10 mouse cellular contexts compared by ENCODE assay signal in the genomic region with DNA sequence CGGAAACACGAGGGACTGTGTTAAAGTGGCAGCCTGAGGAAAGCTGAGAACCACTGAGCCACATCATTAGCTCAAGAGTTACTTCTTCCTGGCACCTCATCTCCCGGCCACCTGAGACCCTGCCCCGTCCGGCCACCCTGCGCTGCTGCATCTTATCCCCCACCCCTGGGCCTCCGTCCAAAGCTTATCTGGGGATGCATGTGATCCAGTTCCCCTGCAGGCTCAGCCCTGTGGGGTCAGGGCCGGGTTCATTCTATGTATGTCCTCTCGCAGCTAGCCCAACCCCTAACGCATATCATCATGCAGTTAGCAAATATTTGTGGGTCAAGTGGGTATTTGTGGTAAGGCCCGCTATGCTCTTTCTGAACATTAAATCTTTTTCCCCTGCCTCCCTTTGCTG. TPM values are rescaled to one million over a fixed set of nuclear protein-coding genes. Genes with fewer than 3 reads are reported as not detected.
DNase-seq lines count a peak whose midpoint lies in the region; ATAC-seq and TF ChIP-seq lines count a peak whose summit lies in the region.
"Had no signal": no experiment of that assay in that cellular context is flagged by ENCODE, and none has a peak within 500 bp of the region (broad histone marks: within the 10 kb centered on the region; RNA-seq: fewer than 3 reads in every experiment).

No protein-coding gene starts in this region.

- TF ChIP-seq EP300 in liver, postnatal 0 days (IDR thresholded peaks at IDR 0.05; ENCODE audit: low read depth), result no peak

- H3K27me3 ChIP-seq in kidney, embryonic 16.5 days (ENCODE audit: insufficient read depth, low read length), result no peaks in the 10 kb centered on the region
- H3K27me3 ChIP-seq in embryonic facial prominence, embryonic 14.5 days (replicated peaks; ENCODE audit: control insufficient read depth, insufficient read depth, low read length), result no peaks in the 10 kb centered on the region
- H3K27me3 ChIP-seq in heart, embryonic 14.5 days (ENCODE audit: control insufficient read depth, insufficient read depth, low read length), result no peaks in the 10 kb centered on the region
- no peaks in the 10 kb centered on the region for H3K27me3 ChIP-seq in liver, postnatal 0 days (ENCODE audit: insufficient read depth, low read length)

- peak overlapping the region; percentile 77 for H3K27ac ChIP-seq in kidney, embryonic 16.5 days (ENCODE audit: low read length)
- H3K27ac ChIP-seq in embryonic facial prominence, embryonic 14.5 days (replicated peaks; ENCODE audit: low read depth, low read length), result 0 out of 2 replicates have a peak overlapping the region, but pooled peaks have one; percentile 48
- peak overlapping the region; percentile 88 to 95 for H3K27ac ChIP-seq in heart, embryonic 14.5 days (replicated peaks in 1 of 2; ENCODE audit: control insufficient read depth in 1 of 2, insufficient read depth in 1 of 2, low read depth in 2 of 2, low read length in 2 of 2)
- H3K27ac ChIP-seq in liver, postnatal 0 days (ENCODE audit: low read depth), result peak overlapping the region; percentile 77

- no peak overlapping the region for H3K9ac ChIP-seq in kidney, embryonic 16.5 days (replicated peaks; ENCODE audit: low read length)
- H3K9ac ChIP-seq in embryonic facial prominence, embryonic 14.5 days (ENCODE audit: low read depth, low read length), result 0 out of 2 replicates have a peak overlapping the region, but pooled peaks have one; percentile 45
- peak overlapping the region; percentile 59 for H3K9ac ChIP-seq in heart, embryonic 14.5 days (ENCODE audit: low read length)
- H3K9ac ChIP-seq in liver, postnatal 0 days (replicated peaks), result 0 out of 2 replicates have a peak overlapping the region, but pooled peaks have one; percentile 28

- no peaks in the 10 kb centered on the region for H3K9me3 ChIP-seq in kidney, embryonic 16.5 days (ENCODE audit: low read length)
- H3K9me3 ChIP-seq in embryonic facial prominence, embryonic 14.5 days (ENCODE audit: control insufficient read depth, low read length), result no peaks in the 10 kb centered on the region
- H3K9me3 ChIP-seq in heart, embryonic 14.5 days (ENCODE audit: control insufficient read depth, low read length), result no peaks in the 10 kb centered on the region
- H3K9me3 ChIP-seq in liver, postnatal 0 days (ENCODE audit: low read length), result no peaks in the 10 kb centered on the region

- peak overlapping the region; percentile 35 for H3K4me2 ChIP-seq in kidney, embryonic 16.5 days (replicated peaks; ENCODE audit: low read depth, low read length)
- no peak overlapping the region for H3K4me2 ChIP-seq in embryonic facial prominence, embryonic 14.5 days (ENCODE audit: low read depth, low read length)
- H3K4me2 ChIP-seq in heart, embryonic 14.5 days (ENCODE audit: low read length), result peak overlapping the region; percentile 56
- peak overlapping the region; percentile 49 for H3K4me2 ChIP-seq in liver, postnatal 0 days (ENCODE audit: low read depth, low read length)

- no peak for TF ChIP-seq CTCF in liver, postnatal 0 days (IDR thresholded peaks at IDR 0.05; ENCODE audit: low read depth)

- no peak overlapping the region for H3K4me3 ChIP-seq in kidney, embryonic 16.5 days (ENCODE audit: low read length)
- no peak overlapping the region for H3K4me3 ChIP-seq in embryonic facial prominence, embryonic 14.5 days (ENCODE audit: low read depth, low read length)
- H3K4me3 ChIP-seq in heart, embryonic 14.5 days (ENCODE audit: control insufficient read depth in 1 of 2, insufficient read depth in 1 of 2, low read depth in 1 of 2, low read length in 2 of 2), result peak overlapping the region in 1 of 2 experiments; percentile 2; a peak in 1 of 4 replicates
- H3K4me3 ChIP-seq in liver, postnatal 0 days (ENCODE audit: low read depth, low read length), result no peak overlapping the region

- ATAC-seq in kidney, embryonic 16.5 days (ENCODE audit: low FRiP score, low TSS enrichment), result no peak
- ATAC-seq in embryonic facial prominence, embryonic 14.5 days (ENCODE audit: low read depth), result no peak
- ATAC-seq in heart, embryonic 14.5 days (ENCODE audit: insufficient number of reproducible peaks, insufficient read depth, low FRiP score, low read depth), result peak; percentile 52
- ATAC-seq in liver, postnatal 0 days, result no peak

- H3K4me1 ChIP-seq in kidney, embryonic 16.5 days (ENCODE audit: insufficient read depth, low read length), result peaks cover 36% of the 10 kb centered on the region
- peaks cover 28% of the 10 kb centered on the region for H3K4me1 ChIP-seq in embryonic facial prominence, embryonic 14.5 days (ENCODE audit: control insufficient read depth, insufficient read depth, low read length)
- peaks cover 27 to 45% of the 10 kb centered on the region in 2 experiments for H3K4me1 ChIP-seq in heart, embryonic 14.5 days (ENCODE audit: control insufficient read depth in 2 of 2, insufficient read depth in 2 of 2, low read length in 2 of 2)
- H3K4me1 ChIP-seq in liver, postnatal 0 days (ENCODE audit: insufficient read depth), result peaks cover 35% of the 10 kb centered on the region

- WGBS in kidney, embryonic 16.5 days, result 19% methylated on average over 11 of the region's 11 CpGs
- 46% methylated on average over 11 of the region's 11 CpGs for WGBS in embryonic facial prominence, embryonic 14.5 days
- WGBS in heart, embryonic 14.5 days, result 9% methylated on average over 11 of the region's 11 CpGs
- WGBS in liver, postnatal 0 days (ENCODE audit: insufficient replicate concordance), result 22% methylated on average over 11 of the region's 11 CpGs

- no peak for DNase-seq in kidney, adult 9 months
- peak; percentile 39 for DNase-seq in embryonic facial prominence, embryonic 14.5 days (ENCODE audit: low spot score)
- peak; percentile 60 for DNase-seq in liver, postnatal 0 days
- no peak for DNase-seq in frontal cortex, postnatal 25 days (ENCODE audit: low spot score in 2 of 2)
- no peak for DNase-seq in cerebellum, postnatal 4 days (ENCODE audit: low spot score in 2 of 2)
- no peak for DNase-seq in ovary, postnatal 10 days (ENCODE audit: low spot score)

- 0 out of 2 replicates have a peak, but pooled peaks cover 3% of the 10 kb centered on the region for H3K36me3 ChIP-seq in kidney, embryonic 16.5 days (ENCODE audit: insufficient read depth, low read length)
- H3K36me3 ChIP-seq in embryonic facial prominence, embryonic 14.5 days (ENCODE audit: control insufficient read depth, insufficient read depth, low read length), result no peaks in the 10 kb centered on the region
- 0 out of 2 replicates have a peak, but pooled peaks cover 7% of the 10 kb centered on the region for H3K36me3 ChIP-seq in heart, embryonic 14.5 days (ENCODE audit: control insufficient read depth, insufficient read depth, low read length)
- H3K36me3 ChIP-seq in liver, postnatal 0 days (replicated peaks; ENCODE audit: insufficient read depth, low read length), result no peaks in the 10 kb centered on the region; the same call in 1 of the 2 replicates

RNA-seq across cellular contexts. Expression of a gene that starts 4.4 kb away (rescaled TPM):
- 152 and 161 TPM in 2 replicates for polyA plus RNA-seq in kidney, embryonic 16.5 days (2015; fragmentation: Nextera tagmentation; extraction: Ambion mirVana)
- polyA plus RNA-seq in embryonic facial prominence, embryonic 14.5 days (2014; fragmentation: Nextera tagmentation; extraction: Ambion mirVana), result 112 and 116 TPM in 2 replicates
- polyA plus RNA-seq in heart, embryonic 14.5 days (2014; fragmentation: Nextera tagmentation; extraction: Ambion mirVana), result 363 and 384 TPM in 2 replicates
- 30.5 and 32.2 TPM in 2 replicates for polyA plus RNA-seq in liver, postnatal 0 days (2015; fragmentation: Nextera tagmentation; extraction: Ambion mirVana)

RNA-seq across cellular contexts. Expression of a gene that starts 14.0 kb away (rescaled TPM):
- 198 and 203 TPM in 2 replicates for polyA plus RNA-seq in kidney, embryonic 16.5 days (2015; fragmentation: Nextera tagmentation; extraction: Ambion mirVana)
- polyA plus RNA-seq in embryonic facial prominence, embryonic 14.5 days (2014; fragmentation: Nextera tagmentation; extraction: Ambion mirVana), result 196 and 210 TPM in 2 replicates
- 171 and 176 TPM in 2 replicates for polyA plus RNA-seq in heart, embryonic 14.5 days (2014; fragmentation: Nextera tagmentation; extraction: Ambion mirVana)
- 124 and 130 TPM in 2 replicates for polyA plus RNA-seq in liver, postnatal 0 days (2015; fragmentation: Nextera tagmentation; extraction: Ambion mirVana)

RNA-seq across cellular contexts. Expression of a gene that starts 21.0 kb away (rescaled TPM):
- not detected in 2 replicates for polyA plus RNA-seq in kidney, embryonic 16.5 days (2015; fragmentation: Nextera tagmentation; extraction: Ambion mirVana)
- polyA plus RNA-seq in embryonic facial prominence, embryonic 14.5 days (2014; fragmentation: Nextera tagmentation; extraction: Ambion mirVana), result not detected in 2 replicates
- polyA plus RNA-seq in heart, embryonic 14.5 days (2014; fragmentation: Nextera tagmentation; extraction: Ambion mirVana), result not detected in 2 replicates
- not detected in 2 replicates for polyA plus RNA-seq in liver, postnatal 0 days (2015; fragmentation: Nextera tagmentation; extraction: Ambion mirVana)
- polyA plus RNA-seq: macrophage; spleen, adult 2 months had no signal

RNA-seq across cellular contexts. Expression of a gene that starts 58.0 kb away (rescaled TPM):
- polyA plus RNA-seq in kidney, embryonic 16.5 days (2015; fragmentation: Nextera tagmentation; extraction: Ambion mirVana), result 60.9 and 61.0 TPM in 2 replicates
- 33.1 and 33.5 TPM in 2 replicates for polyA plus RNA-seq in embryonic facial prominence, embryonic 14.5 days (2014; fragmentation: Nextera tagmentation; extraction: Ambion mirVana)
- 28.8 and 29.7 TPM in 2 replicates for polyA plus RNA-seq in heart, embryonic 14.5 days (2014; fragmentation: Nextera tagmentation; extraction: Ambion mirVana)
- 18.4 and 20.5 TPM in 2 replicates for polyA plus RNA-seq in liver, postnatal 0 days (2015; fragmentation: Nextera tagmentation; extraction: Ambion mirVana)

RNA-seq across cellular contexts. Expression of a gene that starts 59.4 kb away (rescaled TPM):
- 6.3 and 6.6 TPM in 2 replicates for polyA plus RNA-seq in kidney, embryonic 16.5 days (2015; fragmentation: Nextera tagmentation; extraction: Ambion mirVana)
- polyA plus RNA-seq in embryonic facial prominence, embryonic 14.5 days (2014; fragmentation: Nextera tagmentation; extraction: Ambion mirVana), result 3.8 and 4.2 TPM in 2 replicates
- 3.9 and 4.6 TPM in 2 replicates for polyA plus RNA-seq in heart, embryonic 14.5 days (2014; fragmentation: Nextera tagmentation; extraction: Ambion mirVana)
- polyA plus RNA-seq in liver, postnatal 0 days (2015; fragmentation: Nextera tagmentation; extraction: Ambion mirVana), result 0.47 and 0.54 TPM in 2 replicates

Comparison
In these comparisons a context has a peak if more than half of its experiments do, and no peak if none do; other contexts are left out.
1. DNase-seq: peak in embryonic facial prominence, embryonic 14.5 days (single experiment) and liver, postnatal 0 days (single experiment); none in kidney, adult 9 months (single experiment), frontal cortex, postnatal 25 days (0 of 2), cerebellum, postnatal 4 days (0 of 2) and ovary, postnatal 10 days (single experiment).
2. Peak in every context shown above with its lines, with median percentiles within 50 percentile points of each other: H3K27ac ChIP-seq.